Mouse (Mus musculus) midbrain, embryonic 15.5 days (tissue): Measurements from ENCODE around the gene Myo1g. TPM values are rescaled to one million over a fixed set of nuclear protein-coding genes. Genes with fewer than 3 reads are reported as not detected.

Experiments used
- ATAC-seq: fragments of 200-750 bp; cut with Nextera tagmentation; replicated peaks from 2 replicates; pipeline ENCODE4 v1.8.0; 2017; ENCODE audit warnings: moderate TSS enrichment
- H3K27ac ChIP-seq: fragments of 300-500 bp; sonication (generic); 2 replicates; pipeline ENCODE4 v1.5.1; 2015; ENCODE audit warnings: mild to moderate bottlenecking, inconsistent platforms
- H3K27me3 ChIP-seq: fragments of 300-500 bp; sonication (generic); replicated peaks from 2 replicates; pipeline ENCODE4 v1.6.1; 2015; ENCODE audit warnings: inconsistent platforms
- H3K36me3 ChIP-seq: fragments of 300-500 bp; sonication (generic); replicated peaks from 2 replicates; pipeline ENCODE4 v1.6.1; 2015; ENCODE audit warnings: inconsistent platforms
- H3K4me1 ChIP-seq: fragments of 300-500 bp; sonication (generic); 2 replicates; pipeline ENCODE4 v1.6.1; 2015; ENCODE audit warnings: inconsistent platforms
- H3K4me2 ChIP-seq: fragments of 300-500 bp; sonication (generic); 2 replicates; pipeline ENCODE4 v1.6.1; 2015; ENCODE audit warnings: inconsistent platforms, mild to moderate bottlenecking, moderate library complexity
- H3K4me3 ChIP-seq: fragments of 300-500 bp; sonication (generic); 2 replicates; pipeline ENCODE4 v1.5.1; 2015; ENCODE audit warnings: mild to moderate bottlenecking, inconsistent platforms
- H3K9ac ChIP-seq: fragments of 300-500 bp; sonication (generic); 2 replicates; pipeline ENCODE4 v1.6.1; 2015; ENCODE audit warnings: mild to moderate bottlenecking, inconsistent platforms
- H3K9me3 ChIP-seq: fragments of 300-500 bp; sonication (generic); 2 replicates; pipeline ENCODE4 v1.6.1; 2016; ENCODE audit warnings: inconsistent platforms
- WGBS: fragments of 180-500 bp; shearing (Covaris S2); methylation state at CpG from one replicate; pipeline ENCODE4 v1.1.7; 2015; ENCODE audit warnings: mixed read lengths; 5-methylcytosine and 5-hydroxymethylcytosine counted together
- polyA plus RNA-seq: library from polyadenylated mRNA; unstranded; fragments of >200 nt; fragmentation: Nextera tagmentation; extraction: Ambion mirVana; gene quantifications from 2 replicates; pipeline ENCODE4 v1.2.1, GENCODE M21; 2015

The Myo1g gene
- 0.23 and 0.54 TPM in 2 replicates for polyA plus RNA-seq

- Histone ChIP-seq H3K4me3 (no peak within 1 kb of the TSS), H3K9ac (no peak within 1 kb of the TSS), H3K4me2 (no peak within 1 kb of the TSS), H3K9me3 (no peaks in the 10 kb centered on the region), H3K27me3 (no peaks in the 10 kb centered on the region), H3K36me3 (peaks cover 15% of the 10 kb centered on the region; the same call in 1 of the 2 replicates), H3K4me1 (no peaks in the 10 kb centered on the region), H3K27ac (no peak within 1 kb of the TSS)
- 86% methylated on average over 7 of the region's 7 CpGs for WGBS
- ATAC-seq = no peak
Observed at GRCm38 (mm10) chr11:6520507-6521173, at the start of gene Myo1g. Gene Myo1g, minus strand, starts transcription at chr11:6520965.

- Histone ChIP-seq H3K27ac (peak overlapping the region; percentile 71), H3K36me3 (no peaks in the 10 kb centered on the region), H3K4me1 (peaks cover 23% of the 10 kb centered on the region), H3K27me3 (no peaks in the 10 kb centered on the region), H3K9me3 (no peaks in the 10 kb centered on the region), H3K9ac (no peak overlapping the region), H3K4me2 (no peak overlapping the region), H3K4me3 (no peak overlapping the region)
- ATAC-seq = peak; percentile 32; the same call in 1 of the 2 replicates
- 37% methylated on average over 3 of the region's 3 CpGs for WGBS
Observed at GRCm38 (mm10) chr11:6569410-6569777, 48.6 kb upstream of the Myo1g start.

GRCm38 (mm10) chr11:6568584-6569409 lies 48.0 kb upstream of the Myo1g start:
- 31% methylated on average over 11 of the region's 11 CpGs for WGBS
- Histone ChIP-seq H3K4me2 (no peak overlapping the region), H3K27ac (peak overlapping the region; percentile 71), H3K9ac (no peak overlapping the region), H3K27me3 (no peaks in the 10 kb centered on the region), H3K36me3 (no peaks in the 10 kb centered on the region), H3K4me3 (no peak overlapping the region), H3K4me1 (peaks cover 23% of the 10 kb centered on the region), H3K9me3 (no peaks in the 10 kb centered on the region)
- peak; percentile 60 for ATAC-seq

GRCm38 (mm10) chr11:6567951-6568350 lies 47.2 kb upstream of the Myo1g start:
- WGBS = 86% methylated on average over 8 of the region's 8 CpGs
- H3K27me3 ChIP-seq = no peaks in the 10 kb centered on the region
- H3K4me2 ChIP-seq = no peak overlapping the region
- no peaks in the 10 kb centered on the region for H3K9me3 ChIP-seq
- no peak overlapping the region for H3K4me3 ChIP-seq
- H3K4me1 ChIP-seq = peaks cover 23% of the 10 kb centered on the region
- H3K27ac ChIP-seq = 0 out of 2 replicates have a peak overlapping the region, but pooled peaks have one; percentile 71
- no peak for ATAC-seq
- H3K36me3 ChIP-seq = no peaks in the 10 kb centered on the region
- H3K9ac ChIP-seq = no peak overlapping the region

- ATAC-seq = no peak
- Histone ChIP-seq H3K9me3 (no peaks in the 10 kb centered on the region), H3K4me3 (no peak overlapping the region), H3K4me1 (peaks cover 23% of the 10 kb centered on the region), H3K27me3 (no peaks in the 10 kb centered on the region), H3K27ac (no peak overlapping the region), H3K4me2 (no peak overlapping the region), H3K36me3 (no peaks in the 10 kb centered on the region), H3K9ac (no peak overlapping the region)
- 93% methylated on average over 4 of the region's 4 CpGs for WGBS
Observed at GRCm38 (mm10) chr11:6566496-6566895, 45.7 kb upstream of the Myo1g start.

- no peaks in the 10 kb centered on the region for H3K36me3 ChIP-seq
- 98% methylated on average over 4 of the region's 4 CpGs for WGBS
Observed at GRCm38 (mm10) chr11:6563201-6563600, 42.4 kb upstream of the Myo1g start.

GRCm38 (mm10) chr11:6562359-6562758 lies 41.6 kb upstream of the Myo1g start:
- no peaks in the 10 kb centered on the region for H3K4me1 ChIP-seq
- no peak overlapping the region for H3K4me3 ChIP-seq

More at GRCm38 (mm10) chr11:6563201-6563600, 42.4 kb upstream of the Myo1g start:
- ATAC-seq = no peak
- Histone ChIP-seq H3K4me2 (no peak overlapping the region), H3K9me3 (no peaks in the 10 kb centered on the region), H3K27me3 (no peaks in the 10 kb centered on the region), H3K4me3 (no peak overlapping the region), H3K27ac (no peak overlapping the region), H3K4me1 (peaks cover 4% of the 10 kb centered on the region; the same call in 1 of the 2 replicates), H3K9ac (no peak overlapping the region)

GRCm38 (mm10) chr11:6561474-6561873 lies 40.7 kb upstream of the Myo1g start:
- Histone ChIP-seq H3K4me3 (no peak overlapping the region), H3K9ac (no peak overlapping the region), H3K4me1 (no peaks in the 10 kb centered on the region), H3K36me3 (0 out of 2 replicates have a peak, but pooled peaks cover 3% of the 10 kb centered on the region), H3K9me3 (no peaks in the 10 kb centered on the region), H3K4me2 (no peak overlapping the region), H3K27ac (no peak overlapping the region), H3K27me3 (no peaks in the 10 kb centered on the region)
- WGBS = 85% methylated on average over 4 of the region's 4 CpGs
- ATAC-seq = no peak

More at GRCm38 (mm10) chr11:6562359-6562758, 41.6 kb upstream of the Myo1g start:
- WGBS = 88% methylated on average over 6 of the region's 6 CpGs
- no peaks in the 10 kb centered on the region for H3K9me3 ChIP-seq
- no peak for ATAC-seq
- no peak overlapping the region for H3K9ac ChIP-seq
- no peaks in the 10 kb centered on the region for H3K36me3 ChIP-seq
- H3K4me2 ChIP-seq = no peak overlapping the region
- H3K27ac ChIP-seq = no peak overlapping the region
- no peaks in the 10 kb centered on the region for H3K27me3 ChIP-seq

- WGBS = 91% methylated on average over 13 of the region's 13 CpGs
- Histone ChIP-seq H3K4me2 (no peak overlapping the region), H3K36me3 (0 out of 2 replicates have a peak, but pooled peaks cover 3% of the 10 kb centered on the region), H3K4me1 (no peaks in the 10 kb centered on the region), H3K9ac (no peak overlapping the region), H3K9me3 (no peaks in the 10 kb centered on the region), H3K27me3 (no peaks in the 10 kb centered on the region), H3K4me3 (no peak overlapping the region), H3K27ac (no peak overlapping the region)
- no peak for ATAC-seq
Observed at GRCm38 (mm10) chr11:6560655-6561360, 40.0 kb upstream of the Myo1g start.

GRCm38 (mm10) chr11:6559996-6560395 lies 39.2 kb upstream of the Myo1g start:
- no peak overlapping the region for H3K4me2 ChIP-seq
- H3K9me3 ChIP-seq = no peaks in the 10 kb centered on the region
- H3K4me3 ChIP-seq = no peak overlapping the region
- no peaks in the 10 kb centered on the region for H3K4me1 ChIP-seq
- no peak overlapping the region for H3K9ac ChIP-seq
- 0 out of 2 replicates have a peak, but pooled peaks cover 3% of the 10 kb centered on the region for H3K36me3 ChIP-seq
- no peaks in the 10 kb centered on the region for H3K27me3 ChIP-seq
- no peak for ATAC-seq
- 89% methylated on average over 2 of the region's 2 CpGs for WGBS
- no peak overlapping the region for H3K27ac ChIP-seq

GRCm38 (mm10) chr11:6558234-6558633 lies 37.5 kb upstream of the Myo1g start:
- no peak overlapping the region for H3K27ac ChIP-seq
- ATAC-seq = no peak
- H3K9ac ChIP-seq = no peak overlapping the region
- H3K4me1 ChIP-seq = 0 out of 2 replicates have a peak, but pooled peaks cover 5% of the 10 kb centered on the region
- H3K27me3 ChIP-seq = no peaks in the 10 kb centered on the region
- no peak overlapping the region for H3K4me3 ChIP-seq
- no peaks in the 10 kb centered on the region for H3K9me3 ChIP-seq
- WGBS = 90% methylated on average over 3 of the region's 3 CpGs
- H3K4me2 ChIP-seq = no peak overlapping the region
- H3K36me3 ChIP-seq = 0 out of 2 replicates have a peak, but pooled peaks cover 3% of the 10 kb centered on the region

GRCm38 (mm10) chr11:6550201-6550600 lies 29.4 kb upstream of the Myo1g start:
- Histone ChIP-seq H3K27me3 (no peaks in the 10 kb centered on the region), H3K4me3 (no peak overlapping the region), H3K4me1 (peaks cover 23% of the 10 kb centered on the region), H3K27ac (no peak overlapping the region), H3K9ac (no peak overlapping the region), H3K4me2 (no peak overlapping the region), H3K9me3 (no peaks in the 10 kb centered on the region), H3K36me3 (no peaks in the 10 kb centered on the region)
- 89% methylated on average over 3 of the region's 3 CpGs for whole genome bisulfite sequencing
- ATAC-seq = no peak
